Mouse (Mus musculus): Measurements from ENCODE around the gene B3galnt2.
"Not testable (repeated sequence)": the region's sequence is repeated elsewhere in the genome, so short reads cannot be mapped to it uniquely, and the experiment has no call there.

The B3galnt2 gene

DNA sequence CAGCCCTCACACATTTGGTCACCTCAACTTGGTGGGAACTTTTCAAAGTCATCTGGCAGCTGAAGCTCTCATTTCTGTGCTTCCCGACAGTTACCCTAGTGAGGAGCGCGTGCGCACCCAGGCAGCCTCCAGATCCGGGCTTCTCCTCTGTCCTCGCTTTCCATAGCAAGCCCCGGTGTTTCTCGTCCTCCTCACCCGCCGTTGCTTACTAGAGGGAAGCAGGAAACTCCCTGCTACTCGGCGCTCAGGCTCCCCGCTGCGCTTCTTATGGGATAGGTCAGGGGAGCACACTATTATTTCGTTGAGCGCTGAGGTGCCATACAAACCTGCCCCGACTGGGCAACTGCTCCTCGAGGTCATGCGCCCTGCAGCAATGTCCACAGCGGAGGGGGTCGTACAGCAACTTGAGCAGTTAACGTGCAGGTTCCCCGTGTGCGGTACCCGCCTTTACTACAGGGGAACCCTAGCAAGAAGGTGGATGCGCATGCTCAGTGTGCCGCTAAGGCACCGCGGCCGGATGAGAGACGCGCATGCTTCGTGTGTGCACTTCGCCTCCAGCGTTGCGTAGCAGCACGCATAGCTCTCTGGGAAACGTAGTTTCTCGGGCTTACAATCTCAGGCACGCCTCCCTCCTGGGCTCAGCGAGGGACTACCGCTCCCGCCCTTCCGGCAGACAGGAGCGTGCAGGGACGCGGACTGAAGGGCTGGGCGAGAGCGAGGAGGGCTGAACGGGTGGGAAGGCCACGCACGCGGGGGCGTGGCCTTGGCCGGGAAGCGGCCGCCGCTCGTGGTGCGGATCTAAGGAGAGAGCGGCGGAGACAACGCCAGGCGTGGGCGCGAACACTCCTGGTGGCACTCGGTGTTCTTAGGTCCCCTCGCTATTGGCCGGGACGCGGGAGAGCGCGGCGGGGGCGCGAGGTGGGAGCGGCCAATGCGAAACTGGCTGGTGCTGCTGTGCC, at the start of gene B3galnt2:
TSS of gene B3galnt2 (plus strand) at position 596 of the 959 bp plus-strand sequence.
- DNase-seq (ENCODE audit: low read depth, low spot score), result peak; percentile 98

DNA sequence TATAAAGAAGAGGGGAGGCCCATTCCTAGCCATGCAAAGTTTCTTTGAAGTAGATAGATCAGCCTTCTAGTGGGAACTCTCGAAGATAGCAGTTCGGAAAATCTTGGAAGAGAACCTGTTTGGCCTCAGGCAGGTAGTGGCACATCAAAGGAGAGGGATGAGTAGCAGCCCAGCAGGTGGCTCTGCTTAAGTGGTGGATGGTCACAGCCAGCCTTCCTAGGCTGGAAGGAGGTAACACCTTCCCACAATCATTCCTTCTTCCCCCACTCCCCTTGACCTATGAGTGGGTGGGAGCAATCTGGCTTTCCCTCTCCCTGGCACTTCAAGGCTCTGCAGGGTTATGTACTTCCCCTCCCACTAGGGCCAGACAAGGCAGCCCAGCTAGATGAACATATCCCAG, 42.9 kb upstream of the B3galnt2 start:
- no peak for DNase-seq (ENCODE audit: low read depth, low spot score)

DNA sequence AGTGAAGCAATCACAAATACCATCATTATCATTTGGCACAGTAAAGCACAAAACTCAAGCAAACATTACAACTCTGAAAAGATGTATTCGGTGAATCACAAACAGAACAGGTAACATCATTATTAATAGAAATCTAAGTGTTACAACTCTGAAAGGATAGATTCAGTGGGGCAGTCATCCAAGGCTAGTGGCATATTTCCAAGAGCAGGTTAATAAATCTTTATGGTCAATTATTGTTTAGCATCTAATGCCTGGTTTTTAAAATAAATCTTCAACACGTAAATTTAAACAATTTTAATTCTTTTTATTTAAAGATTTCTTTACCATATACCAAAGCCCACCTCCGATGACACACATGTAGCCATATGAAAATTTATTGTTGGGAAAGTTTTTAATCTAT, 34.9 kb upstream of the B3galnt2 start:
- no peak for DNase-seq (ENCODE audit: low read depth, low spot score)

DNA sequence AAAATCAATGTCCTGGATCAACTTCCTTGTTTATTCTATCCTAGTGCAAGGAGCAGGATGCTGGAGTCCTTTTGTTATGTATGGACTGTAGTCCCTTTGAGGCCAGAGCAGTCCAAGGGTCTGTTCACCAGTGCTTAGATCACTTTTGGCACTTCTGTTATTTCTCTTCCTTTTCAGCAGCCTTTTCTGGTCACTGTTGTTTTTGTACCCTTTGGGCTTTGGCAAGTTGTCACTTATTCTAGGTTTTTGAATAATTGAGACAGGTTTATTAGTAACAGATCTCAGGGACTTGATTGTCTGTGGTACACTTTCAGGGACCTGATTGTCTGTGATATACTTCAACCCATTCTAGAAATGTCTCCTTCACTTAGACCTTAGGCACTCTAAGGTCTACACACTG, 31.7 kb upstream of the B3galnt2 start:
- no peak for DNase-seq (ENCODE audit: low read depth, low spot score)

DNA sequence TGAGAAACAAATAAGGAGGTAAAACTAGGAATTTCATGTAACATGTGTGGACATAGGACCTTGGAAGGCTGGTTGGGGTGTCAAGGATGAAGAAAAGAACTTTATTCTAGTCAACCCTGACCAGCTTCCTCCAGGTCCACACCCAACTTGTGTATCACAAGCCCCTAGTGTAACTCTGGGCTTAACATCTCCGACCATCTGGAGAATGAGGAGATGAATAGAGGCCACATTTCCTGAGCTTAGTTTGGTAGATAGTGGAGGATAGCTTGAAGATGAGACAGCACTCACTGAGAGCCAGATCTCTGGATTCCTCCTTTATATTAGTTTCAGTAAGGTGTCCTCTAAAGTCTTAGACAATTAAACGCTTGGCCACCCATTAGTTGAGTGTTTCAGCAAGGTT, 24.3 kb upstream of the B3galnt2 start:
- DNase-seq (ENCODE audit: low read depth, low spot score), result no peak

DNA sequence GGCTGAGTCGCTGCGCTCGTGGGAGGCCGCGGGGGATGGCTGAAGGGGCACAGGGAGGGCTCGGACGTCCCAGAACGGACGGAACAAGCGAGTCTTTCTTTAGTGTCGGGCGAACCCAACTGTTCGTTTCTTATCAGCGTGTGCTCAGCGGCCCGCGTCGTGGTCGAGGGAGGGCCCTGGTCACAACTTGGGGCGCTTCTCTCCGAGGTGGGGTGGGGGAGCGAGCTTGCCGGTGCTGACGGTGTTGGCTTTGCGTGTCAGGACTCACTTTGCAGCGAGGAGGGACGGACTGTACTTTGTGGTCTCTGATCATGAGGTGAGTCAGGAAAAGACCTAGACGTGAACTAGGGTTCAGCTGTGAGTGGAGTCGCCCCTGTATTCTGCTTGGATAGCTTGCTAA, 662 bp downstream of the B3galnt2 start:
- DNase-seq (ENCODE audit: low read depth, low spot score), result no peak

DNA sequence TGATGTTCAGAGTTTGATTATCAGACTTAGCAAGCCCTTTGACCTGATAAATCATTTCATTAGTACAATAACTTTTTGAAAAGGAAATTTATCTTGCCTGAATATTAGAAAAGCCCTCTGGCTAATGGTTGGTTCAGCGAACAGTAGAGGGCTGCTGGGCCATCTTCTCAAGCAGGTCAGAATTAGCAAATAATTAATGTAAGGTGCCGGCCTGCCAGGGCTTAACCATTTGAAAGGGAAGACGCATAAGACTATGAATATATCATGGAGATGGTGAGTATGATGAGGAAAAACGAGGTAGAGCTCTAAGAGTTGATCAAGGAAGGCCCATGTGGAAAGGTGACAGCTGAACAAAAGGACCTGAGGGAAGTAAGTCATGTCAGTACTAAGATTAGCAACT, 2.4 kb downstream of the B3galnt2 start:
- DNase-seq (ENCODE audit: low read depth, low spot score), result no peak

DNA sequence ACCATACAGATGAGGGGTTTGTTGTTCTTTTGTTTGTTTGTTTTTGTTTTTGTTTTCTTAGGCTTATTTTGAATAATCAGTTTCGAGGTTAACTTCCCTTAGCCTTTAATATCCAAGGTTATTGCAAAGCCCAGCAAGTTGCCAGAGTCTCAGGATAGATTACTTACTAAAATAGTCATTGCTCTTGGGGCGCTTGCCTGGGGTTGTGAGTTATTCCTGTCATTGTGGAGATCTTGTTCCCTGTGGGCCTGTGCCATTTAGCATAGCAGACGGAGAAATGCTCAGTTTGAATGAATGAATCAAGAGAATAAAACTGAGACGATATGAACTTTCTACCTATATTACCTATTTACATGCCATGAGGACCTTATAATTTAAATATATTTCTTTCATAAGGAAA, 5.9 kb downstream of the B3galnt2 start:
- DNase-seq (ENCODE audit: low read depth, low spot score), result no peak

DNA sequence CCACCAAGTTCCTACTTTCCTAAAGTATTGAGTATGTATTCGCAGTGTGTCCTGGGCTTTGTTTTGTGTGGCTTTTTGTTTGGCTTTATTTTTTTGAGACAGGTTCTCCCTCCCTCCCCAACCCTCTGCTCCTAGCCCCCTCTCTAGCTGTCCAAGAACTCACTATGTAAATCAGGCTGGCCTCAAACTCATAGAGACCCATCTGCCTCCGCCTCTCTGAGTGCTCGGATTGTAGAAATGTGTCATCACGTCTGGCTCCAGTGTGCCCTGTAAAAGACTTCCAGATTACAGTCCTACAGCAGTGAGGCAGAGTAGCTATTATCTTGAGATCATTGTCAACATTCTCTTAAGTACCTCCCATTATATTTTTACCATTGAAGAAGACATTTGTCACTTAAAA, 6.8 kb downstream of the B3galnt2 start:
- DNase-seq (ENCODE audit: low read depth, low spot score), result no peak

DNA sequence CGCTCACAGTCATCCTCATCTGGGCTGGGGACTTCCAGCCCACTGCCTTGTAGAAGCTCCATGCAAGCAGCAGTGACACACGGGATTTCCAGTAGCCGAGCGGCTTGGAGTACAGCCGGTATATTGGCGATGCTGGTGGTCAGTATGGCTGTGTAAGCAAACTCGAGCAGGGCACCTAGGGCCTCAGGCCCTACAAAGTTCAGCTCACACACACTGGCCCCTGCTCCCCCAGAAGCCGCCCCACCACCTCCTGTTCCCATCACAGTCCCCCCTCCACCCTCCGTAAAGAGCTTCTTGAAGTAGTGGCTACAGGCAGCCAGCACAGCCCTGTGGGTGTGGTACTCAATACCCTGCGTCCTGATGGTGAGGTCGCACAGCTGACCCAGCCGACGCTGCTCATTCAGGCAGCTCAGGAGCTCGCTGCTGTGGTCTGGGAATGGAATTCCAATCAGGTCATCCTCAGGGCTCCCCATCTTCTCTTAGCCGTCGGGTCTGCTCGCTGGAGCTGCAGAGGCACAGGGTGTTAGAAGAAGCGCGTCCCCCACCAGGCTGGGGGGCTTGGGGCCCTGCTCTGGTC, 11.2 kb downstream of the B3galnt2 start:
- DNase-seq (ENCODE audit: low read depth, low spot score), result no peak

DNA sequence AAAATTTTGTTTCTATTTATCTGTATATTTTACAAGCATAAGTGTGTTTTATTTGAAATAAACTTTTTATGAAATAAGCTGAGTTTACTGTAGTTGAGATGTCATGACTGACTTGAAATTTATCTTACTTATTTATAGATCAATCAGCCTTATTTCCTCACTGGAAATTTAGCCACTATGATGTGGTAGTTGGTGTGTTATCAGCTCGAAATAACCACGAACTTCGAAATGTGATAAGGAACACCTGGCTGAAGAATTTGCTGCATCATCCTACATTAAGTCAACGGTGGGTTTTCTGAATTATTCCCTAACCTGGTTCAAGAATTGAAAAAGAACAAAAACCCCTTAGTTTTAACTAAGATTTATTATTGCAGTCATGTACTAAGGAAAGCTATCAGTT, 11.9 kb downstream of the B3galnt2 start:
- no peak for DNase-seq (ENCODE audit: low read depth, low spot score)

DNA sequence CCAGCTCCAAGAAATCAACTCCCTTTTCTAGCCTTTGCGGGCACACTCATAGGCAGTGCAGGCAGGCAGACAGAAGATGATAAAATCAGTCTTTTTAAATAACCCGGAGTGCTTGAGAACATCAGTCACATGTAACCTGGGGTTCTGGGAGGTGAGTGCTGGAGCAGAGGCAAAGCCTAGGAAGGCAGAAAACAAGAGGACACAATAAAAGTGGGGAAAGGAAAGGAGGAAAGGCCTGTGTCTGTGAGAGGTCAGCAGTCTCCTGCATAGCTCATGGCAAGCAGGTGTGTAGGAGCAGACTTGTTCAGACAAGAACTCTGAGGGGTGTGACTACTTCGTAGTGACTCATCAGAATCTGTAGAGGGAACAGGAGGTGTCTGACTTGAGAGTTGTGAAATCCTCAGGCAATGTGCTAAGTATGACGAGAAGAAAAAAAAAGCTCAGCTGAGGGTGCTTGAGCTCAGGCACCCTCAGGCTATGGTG, 14.4 kb downstream of the B3galnt2 start:
- DNase-seq (ENCODE audit: low read depth, low spot score), result peak; percentile 34

DNA sequence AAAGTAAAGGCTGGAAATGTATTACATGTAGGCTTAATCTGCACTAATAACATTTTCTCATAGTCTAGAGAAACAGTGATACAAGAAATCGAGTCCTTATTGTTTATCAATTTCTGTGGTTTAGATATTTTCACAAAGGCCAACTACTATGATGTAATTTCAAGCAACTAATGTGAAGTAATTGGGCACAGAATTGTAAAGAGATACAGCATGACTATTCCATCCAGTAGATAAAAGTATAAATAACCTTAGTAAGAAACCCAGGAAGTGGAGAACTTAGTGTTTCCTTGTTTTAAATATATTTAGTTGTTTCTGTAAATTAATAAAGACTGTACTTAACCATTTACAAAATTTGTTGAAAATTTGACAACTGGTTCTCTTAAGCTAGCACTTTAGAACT, 15.5 kb downstream of the B3galnt2 start:
- no peak for DNase-seq (ENCODE audit: low read depth, low spot score)

DNA sequence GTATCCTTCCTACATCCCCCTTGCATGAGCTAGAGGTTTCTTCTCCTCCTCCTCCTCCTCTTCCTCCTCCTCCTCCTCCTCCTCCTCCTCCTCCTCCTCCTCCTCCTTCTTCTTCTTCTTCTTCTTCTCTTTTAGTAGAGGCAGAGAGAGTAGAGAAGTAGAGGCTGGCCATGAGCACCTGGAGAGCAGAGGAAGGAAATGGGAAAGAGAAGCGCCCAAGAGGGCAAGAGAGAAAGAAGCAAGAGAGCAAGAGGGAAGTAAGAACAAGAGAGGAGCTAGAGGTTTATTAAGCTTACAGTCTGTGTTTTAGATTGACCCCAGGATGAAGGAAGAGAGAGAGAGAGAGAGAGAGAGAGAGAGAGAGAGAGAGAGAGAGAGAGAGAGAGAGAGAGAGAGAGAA, 27.6 kb downstream of the B3galnt2 start:
- not testable (repeated sequence) for DNase-seq (ENCODE audit: low read depth, low spot score)

DNA sequence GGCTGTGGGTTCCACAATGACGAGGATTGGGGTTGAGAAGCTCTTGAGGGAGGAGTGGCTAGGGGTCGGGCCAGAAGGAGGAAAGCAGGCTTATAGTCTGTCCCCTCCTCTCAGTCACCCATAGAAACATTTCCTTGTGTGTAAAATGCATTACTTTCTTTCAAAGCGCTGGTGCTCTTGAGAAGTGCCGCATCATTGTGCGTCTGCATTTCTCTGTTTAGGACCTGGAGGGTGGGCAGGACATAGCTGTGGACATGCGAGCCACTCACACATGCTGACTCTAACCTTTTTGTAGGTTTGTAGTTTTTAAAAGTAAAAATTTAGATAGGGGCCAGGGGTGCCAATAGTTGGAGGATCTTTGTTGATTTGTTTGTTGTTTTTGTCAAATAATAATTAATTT, 29.3 kb downstream of the B3galnt2 start:
- no peak for DNase-seq (ENCODE audit: low read depth, low spot score)

DNA sequence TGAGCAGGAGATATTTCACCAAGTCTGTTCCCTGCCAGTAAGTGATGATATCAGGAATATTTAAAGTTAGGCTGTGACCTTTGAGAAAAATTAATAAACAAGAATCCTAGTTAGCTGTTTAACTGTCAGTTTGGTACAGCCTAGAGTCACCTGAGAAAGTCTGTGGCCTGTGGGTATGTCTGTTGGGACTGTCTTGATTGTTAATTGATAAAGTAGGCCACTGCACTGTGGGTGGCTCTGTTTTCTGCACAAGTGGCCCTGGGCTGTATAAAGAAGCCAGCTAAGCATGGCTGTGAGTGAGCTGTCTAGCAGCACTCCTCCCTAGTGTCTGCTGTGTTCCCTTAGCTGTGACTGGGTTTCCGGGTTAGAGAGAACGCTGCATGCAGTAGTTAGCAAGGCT, 34.9 kb downstream of the B3galnt2 start:
- no peak for DNase-seq (ENCODE audit: low read depth, low spot score)

DNA sequence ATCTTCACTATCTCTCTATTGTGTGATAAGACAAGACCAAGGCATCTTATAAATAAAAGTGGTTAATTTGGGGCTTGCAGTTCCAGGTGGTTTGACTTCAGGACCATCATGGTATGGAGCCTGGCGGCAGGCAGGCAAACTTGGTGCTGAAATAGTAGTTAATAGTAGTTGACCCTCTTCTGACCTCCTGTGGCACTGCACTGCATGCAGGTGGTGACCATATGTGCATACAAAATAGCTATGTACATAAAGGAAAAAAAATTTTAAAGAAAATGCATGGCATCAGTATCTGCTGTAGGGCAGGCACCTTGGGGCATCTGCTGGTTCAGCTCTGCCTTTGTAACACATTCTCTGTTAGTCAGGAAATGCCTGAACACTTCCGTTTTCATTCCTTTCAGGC, 36.1 kb downstream of the B3galnt2 start:
- DNase-seq (ENCODE audit: low read depth, low spot score), result no peak

DNA sequence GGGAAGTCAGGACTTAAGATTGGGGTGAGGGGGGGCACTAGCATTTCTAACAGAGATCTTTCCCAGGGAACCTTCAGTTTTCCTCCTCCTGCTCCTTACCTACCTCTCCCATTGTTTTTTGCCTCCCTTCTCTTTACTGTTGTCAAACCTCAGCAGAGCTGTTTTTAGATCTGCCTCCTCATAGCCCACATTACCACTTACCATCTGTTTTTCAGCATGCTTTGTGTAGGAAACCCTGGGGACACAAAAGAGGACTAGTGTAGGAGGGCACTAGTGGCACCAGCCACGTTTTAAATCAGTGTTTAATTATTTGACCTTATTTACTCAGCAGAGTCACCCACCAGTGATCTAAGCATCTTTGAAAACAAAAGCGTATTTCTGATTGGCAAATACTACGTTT, 38.8 kb downstream of the B3galnt2 start:
- no peak for DNase-seq (ENCODE audit: low read depth, low spot score)

DNA sequence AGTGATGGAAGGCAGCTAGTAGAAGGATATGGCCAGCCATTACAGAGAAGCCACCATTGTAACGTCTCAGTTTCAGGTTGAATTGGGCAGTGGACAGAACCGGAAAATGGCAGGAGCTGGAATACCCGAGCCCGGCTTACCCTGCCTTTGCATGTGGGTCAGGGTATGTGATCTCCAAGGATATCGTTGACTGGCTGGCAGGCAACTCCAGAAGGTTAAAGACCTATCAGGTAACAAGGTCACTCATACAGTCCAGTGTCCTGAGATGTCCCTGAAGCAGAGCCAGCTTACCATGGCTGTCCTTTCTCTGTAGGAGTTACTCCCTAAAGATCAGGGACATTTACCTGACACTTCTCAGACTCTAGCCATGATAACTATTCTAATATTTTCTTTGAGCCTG, 40.8 kb downstream of the B3galnt2 start:
- no peak for DNase-seq (ENCODE audit: low read depth, low spot score)

DNA sequence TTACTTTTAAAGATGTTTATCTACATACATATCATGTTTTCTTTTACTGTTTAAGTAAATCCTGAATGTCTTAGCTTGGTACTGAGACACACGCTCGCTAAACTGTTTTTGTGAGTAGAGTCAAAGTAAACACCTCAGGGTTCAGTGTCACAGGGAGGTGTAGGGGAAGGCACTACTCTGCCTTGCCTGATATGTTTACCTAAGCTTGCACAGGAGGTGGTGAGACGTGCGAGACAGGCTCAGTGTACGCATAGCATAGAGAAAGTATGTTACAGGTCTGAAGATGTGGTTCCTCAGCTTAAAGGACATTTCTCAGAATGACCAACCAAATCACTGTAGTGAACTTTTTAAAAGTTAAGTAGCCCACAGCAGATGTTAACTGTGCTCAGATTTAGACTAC, 43.2 kb downstream of the B3galnt2 start:
- no peak for DNase-seq (ENCODE audit: low read depth, low spot score)

DNA sequence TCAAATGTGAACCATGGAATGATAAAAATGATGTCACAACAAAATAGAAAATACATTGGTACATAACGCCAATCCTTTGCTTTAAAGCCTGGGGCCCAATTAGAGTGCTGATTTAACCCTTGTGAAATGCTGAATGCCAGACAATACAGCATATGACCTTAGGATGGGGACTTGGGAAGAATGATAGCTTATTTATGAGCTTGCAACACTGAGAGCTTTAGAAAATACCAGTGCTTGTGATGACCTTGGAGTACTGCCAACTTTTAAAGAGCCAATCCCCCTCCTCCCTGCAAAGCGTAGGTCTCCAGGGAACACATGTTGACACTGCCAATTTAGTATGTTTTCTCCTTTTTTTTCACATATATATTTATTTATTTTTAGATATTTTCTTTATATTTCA, 48.4 kb downstream of the B3galnt2 start:
- DNase-seq (ENCODE audit: low read depth, low spot score), result no peak

DNA sequence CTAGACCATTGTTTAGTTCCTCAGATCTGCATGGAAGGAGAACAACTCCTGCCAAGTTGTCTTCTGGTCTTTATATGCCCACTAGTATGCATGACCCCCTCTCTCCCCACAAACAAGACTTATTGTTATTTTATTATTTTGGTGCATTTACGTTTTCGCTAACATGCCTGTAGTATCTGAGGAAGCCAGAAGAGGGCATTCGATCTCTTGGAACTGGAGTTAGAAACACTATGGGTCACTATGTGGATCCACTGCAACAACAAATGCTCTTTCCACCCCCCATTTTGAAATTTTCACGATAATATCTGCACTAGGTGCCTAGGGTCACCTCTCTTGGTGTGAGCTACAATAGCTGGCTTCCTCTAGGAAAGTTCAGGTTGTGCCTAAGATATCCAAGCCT, 49.8 kb downstream of the B3galnt2 start:
- no peak for DNase-seq (ENCODE audit: low read depth, low spot score)

DNA sequence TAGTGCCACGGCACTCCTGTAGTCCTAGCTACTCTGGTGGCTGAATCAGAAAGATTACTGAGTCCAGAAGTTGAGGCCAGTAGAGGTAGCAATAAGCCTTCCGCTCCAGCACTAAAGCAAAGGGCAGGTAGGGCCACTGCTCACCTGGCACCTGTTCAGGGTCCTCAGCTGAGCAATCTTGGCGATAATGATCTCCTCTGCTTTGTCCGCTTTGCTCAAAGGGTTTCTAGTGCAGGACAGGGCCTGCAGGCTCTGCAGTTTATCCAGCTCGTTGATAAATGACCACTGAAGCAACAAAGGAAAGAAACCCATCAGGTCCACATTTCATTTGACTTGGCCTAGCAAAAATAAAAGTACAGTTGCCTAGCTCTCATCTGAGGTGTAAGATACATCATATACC, 50.7 kb downstream of the B3galnt2 start:
- DNase-seq (ENCODE audit: low read depth, low spot score), result no peak
